Mouse (Mus musculus) left cerebral cortex, adult 2 months (tissue): ENCODE data around the gene Ddr1. TPM values are rescaled to one million over a fixed set of nuclear protein-coding genes. Genes with fewer than 3 reads are reported as not detected.

Source experiments
- DNase-seq, 2 experiments: peaks; one replicate each; pipeline ENCODE4 v3.0.0; 2021 to 2022; ENCODE audit warnings: low spot score in 2 of 2, mixed read lengths in 1 of 2; ENCODE audit errors: extremely low spot score in 1 of 2
- H3K27ac ChIP-seq: fragments of 200-600 bp; 2 replicates; pipeline ENCODE4 v1.8.1; 2022
- H3K4me3 ChIP-seq: fragments of 200-600 bp; 2 replicates; pipeline ENCODE4 v1.8.1; 2022
- CTCF ChIP-seq: fragments of 200-600 bp; IDR thresholded peaks from 2 replicates; pipeline ENCODE4 v1.8.1; 2022; ENCODE audit warnings: antibody characterized with exemption, mild to moderate bottlenecking, moderate library complexity
- intact Hi-C: fragments of 180-260 bp; cut with DNase I; formaldehyde crosslinking; loops from one replicate; pipeline ENCODE4 v1.15.1; 2025
- total RNA-seq, 2 experiments: library from RNA; stranded (reverse); gene quantifications; 2 replicates each; pipeline ENCODE4 v1.2.3; 2021

The Ddr1 gene
- total RNA-seq, 2 experiments from 2014 or later: 47.2 to 47.8 TPM

- DNase-seq: no peak
- Histone ChIP-seq H3K27ac (no peak overlapping the region), H3K4me3 (no peak overlapping the region)
- TF ChIP-seq CTCF: no peak
- intact Hi-C loops: no loop called here
These were observed 14.3 kb downstream of the Ddr1 start for GRCm38 (mm10) chr17:35689936-35690645.

DNA sequence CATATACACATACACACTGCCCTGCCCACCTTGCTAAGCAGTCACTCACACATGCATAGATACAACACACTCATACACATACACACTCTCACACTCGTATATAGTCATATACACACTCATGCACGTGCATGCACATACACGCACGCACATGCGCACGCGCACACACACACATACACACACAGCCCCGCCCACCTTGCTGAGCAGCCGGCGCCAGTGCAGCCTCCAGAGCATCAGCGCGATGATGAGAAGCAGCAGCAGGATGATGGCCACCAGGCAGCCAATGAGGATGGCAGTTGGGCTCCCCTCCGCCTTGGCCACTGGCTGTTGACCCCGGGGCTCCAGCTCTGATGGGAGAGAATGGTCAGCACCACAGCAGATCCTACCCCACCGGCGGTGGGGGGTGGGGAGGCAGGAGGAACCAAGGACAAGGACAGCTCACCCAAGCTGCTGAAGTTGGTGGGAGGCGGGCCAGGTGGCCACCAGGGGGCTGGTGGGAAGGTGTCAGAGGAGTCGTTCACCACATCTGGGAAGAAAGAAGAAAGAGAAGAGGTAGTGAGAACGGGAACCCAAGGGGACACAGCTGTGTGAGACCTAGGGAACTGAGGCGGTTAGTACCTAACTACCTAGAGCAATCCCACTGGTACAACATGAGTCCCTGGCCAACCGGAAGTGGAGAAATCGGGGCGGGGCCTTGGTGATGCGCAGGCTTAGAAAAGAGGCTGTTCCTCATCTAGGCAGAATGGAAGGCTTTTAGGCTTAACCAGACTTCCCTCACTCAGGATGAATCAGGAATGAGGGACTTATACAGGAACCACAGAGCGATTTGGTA lies 15.9 kb downstream of the Ddr1 start:
- no peak; the same call in 1 of the 2 replicates for TF ChIP-seq CTCF

DNA sequence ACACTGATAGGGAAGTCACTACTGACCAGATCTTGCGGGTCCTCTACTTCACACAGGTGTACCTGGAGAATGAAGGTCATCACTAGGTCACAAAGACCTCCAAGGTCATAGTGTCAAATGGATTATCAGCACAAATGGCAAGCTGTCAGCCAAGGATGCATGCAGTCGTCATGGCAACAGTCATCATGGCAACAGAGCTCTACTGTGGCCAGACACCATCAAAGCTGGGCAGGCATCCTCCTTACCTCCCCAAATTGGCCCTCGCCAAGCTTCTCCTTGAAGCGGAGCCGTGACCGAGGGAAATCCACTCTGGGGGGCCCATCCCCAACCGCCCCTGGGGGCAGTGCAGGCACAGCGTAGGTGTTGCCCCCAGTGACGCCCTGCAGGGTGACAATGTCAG lies 19.4 kb downstream of the Ddr1 start:
- TF ChIP-seq CTCF: no peak
- Histone ChIP-seq H3K4me3 (no peak overlapping the region), H3K27ac (no peak overlapping the region)
- intact Hi-C loops: no loop called here
- no peak for DNase-seq

More for the DNA sequence above, 15.9 kb downstream of the Ddr1 start:
- Histone ChIP-seq H3K4me3 (no peak overlapping the region), H3K27ac (no peak overlapping the region)
- DNase-seq: no peak
- intact Hi-C loops: no loop called here

GRCm38 (mm10) chr17:35681986-35682385 lies 22.4 kb downstream of the Ddr1 start:
- intact Hi-C loops: no loop called here
- no peak overlapping the region for H3K27ac ChIP-seq
- H3K4me3 ChIP-seq: no peak overlapping the region
- no peak for TF ChIP-seq CTCF
- no peak for DNase-seq

- Histone ChIP-seq H3K27ac (no peak overlapping the region), H3K4me3 (no peak overlapping the region)
- TF ChIP-seq CTCF: no peak
- no peak for DNase-seq
- intact Hi-C loops: no loop called here
These were observed 23.8 kb downstream of the Ddr1 start for GRCm38 (mm10) chr17:35680591-35680990.

- TF ChIP-seq CTCF: no peak; the same call in none of the 2 replicates
- Histone ChIP-seq H3K4me3 (peak within 1 kb of the TSS; percentile 62), H3K27ac (peak within 1 kb of the TSS; percentile 62)
- intact Hi-C loops: loop anchor here (2.0 kb wide), 1 partner anchor 21 kb away; no protein-coding TSS in a partner anchor
- peak; percentile 83 to 88 for DNase-seq
These were observed 30.9 kb downstream of the Ddr1 start, which contains the start of gene Gtf2h4 for GRCm38 (mm10) chr17:35673416-35674035. Gtf2h4 (minus strand) TSS chr17:35673739.

- no peak overlapping the region for H3K27ac ChIP-seq
- DNase-seq: no peak
- no peak overlapping the region for H3K4me3 ChIP-seq
- no peak for TF ChIP-seq CTCF
- intact Hi-C loops: loop anchor here (2.0 kb wide), 1 partner anchor 22 kb away; no protein-coding TSS in a partner anchor
These were observed 31.9 kb downstream of the Ddr1 start for GRCm38 (mm10) chr17:35672527-35672926.

DNA sequence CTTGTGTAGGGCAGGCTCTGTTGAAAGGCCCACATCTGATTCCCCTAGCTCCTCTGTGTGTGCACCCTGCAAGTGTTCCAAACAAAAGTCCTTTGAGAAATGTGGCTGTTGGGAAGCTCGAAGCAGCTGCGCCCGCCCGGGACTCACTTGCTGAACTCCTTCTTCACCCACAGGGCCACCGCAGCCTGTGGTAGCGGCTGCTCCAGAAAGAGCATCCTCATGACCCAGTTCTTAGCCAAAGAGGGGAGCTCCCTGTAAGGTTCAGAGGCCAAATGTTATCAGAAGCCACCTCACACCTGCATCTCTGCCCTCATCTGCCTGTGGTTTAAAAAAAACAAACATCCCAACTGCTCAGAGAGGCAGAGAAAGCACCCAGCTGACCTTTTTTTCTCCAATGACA lies 32.6 kb downstream of the Ddr1 start:
- Histone ChIP-seq H3K4me3 (no peak overlapping the region), H3K27ac (no peak overlapping the region)
- no peak for DNase-seq
- no peak for TF ChIP-seq CTCF
- intact Hi-C loops: loop anchor here (2.0 kb wide), 1 partner anchor 23 kb away; no protein-coding TSS in a partner anchor

- no peak overlapping the region for H3K27ac ChIP-seq
- no peak for DNase-seq
- TF ChIP-seq CTCF: no peak
- intact Hi-C loops: loop anchor here (5.0 kb wide), 1 partner anchor 58 kb away; no protein-coding TSS in a partner anchor
- H3K4me3 ChIP-seq: no peak overlapping the region
These were observed 34.7 kb downstream of the Ddr1 start for GRCm38 (mm10) chr17:35669731-35670130.

GRCm38 (mm10) chr17:35667334-35668065 lies 36.9 kb downstream of the Ddr1 start, which contains the start of gene Vars2:
Vars2 (minus strand) TSS chr17:35667592.
- Histone ChIP-seq H3K4me3 (peak within 1 kb of the TSS; percentile 86), H3K27ac (peak within 1 kb of the TSS; percentile 95)
- TF ChIP-seq CTCF: no peak; the same call in 1 of the 2 replicates
- intact Hi-C loops: loop anchor here (1.0 to 5.0 kb wide), 2 partner anchors 32 to 60 kb away; no protein-coding TSS in a partner anchor
- peak; percentile 97 for DNase-seq

GRCm38 (mm10) chr17:35666851-35667256 lies 37.6 kb downstream of the Ddr1 start:
- peak in 1 of 2 experiments; percentile 28 for DNase-seq
- no peak for TF ChIP-seq CTCF
- intact Hi-C loops: loop anchor here (1.0 to 5.0 kb wide), 3 partner anchors 32 to 83 kb away; no protein-coding TSS in a partner anchor
- H3K27ac ChIP-seq: peak overlapping the region; percentile 95
- H3K4me3 ChIP-seq: peak overlapping the region; percentile 86
